Mouse (Mus musculus) stomach, embryonic 15.5 days (tissue): ENCODE measurements around the gene Nppa. TPM values are rescaled to one million over a fixed set of nuclear protein-coding genes. Genes with fewer than 3 reads are reported as not detected.

ENCODE experiments used
- ATAC-seq: fragments of 200-750 bp; cut with Nextera tagmentation; 2 replicates; pipeline ENCODE4 v1.8.0; 2017; ENCODE audit warnings: low read depth, moderate number of reproducible peaks, moderate TSS enrichment; ENCODE audit not compliant: insufficient read depth, low FRiP score
- H3K27ac ChIP-seq: fragments of 300-500 bp; sonication (generic); 2 replicates; pipeline ENCODE4 v1.5.1; 2015; ENCODE audit warnings: mild to moderate bottlenecking, inconsistent platforms
- H3K27me3 ChIP-seq: fragments of 300-500 bp; sonication (generic); replicated peaks from 2 replicates; pipeline ENCODE4 v1.6.1; 2015; ENCODE audit warnings: inconsistent platforms
- H3K36me3 ChIP-seq: fragments of 300-500 bp; sonication (generic); 2 replicates; pipeline ENCODE4 v1.6.1; 2015; ENCODE audit warnings: inconsistent platforms
- H3K4me1 ChIP-seq: fragments of 300-500 bp; sonication (generic); 2 replicates; pipeline ENCODE4 v1.6.1; 2015; ENCODE audit warnings: inconsistent platforms
- H3K4me2 ChIP-seq: fragments of 300-500 bp; sonication (generic); 2 replicates; pipeline ENCODE4 v1.6.1; 2015; ENCODE audit warnings: mild to moderate bottlenecking, inconsistent platforms
- H3K4me3 ChIP-seq: fragments of 300-500 bp; sonication (generic); replicated peaks from 2 replicates; pipeline ENCODE4 v1.5.1; 2015; ENCODE audit warnings: inconsistent platforms
- H3K9ac ChIP-seq: fragments of 300-500 bp; sonication (generic); 2 replicates; pipeline ENCODE4 v1.6.1; 2015; ENCODE audit warnings: inconsistent platforms
- H3K9me3 ChIP-seq: fragments of 300-500 bp; sonication (generic); 2 replicates; pipeline ENCODE4 v1.6.1; 2016; ENCODE audit warnings: inconsistent platforms
- WGBS: fragments of 180-500 bp; shearing (Covaris S2); methylation state at CpG from one replicate; pipeline ENCODE4 v1.1.7; 2015; 5-methylcytosine and 5-hydroxymethylcytosine counted together
- polyA plus RNA-seq: library from polyadenylated mRNA; unstranded; fragments of >200 nt; fragmentation: Nextera tagmentation; extraction: Ambion mirVana; gene quantifications from 2 replicates; pipeline ENCODE4 v1.2.1, GENCODE M21; 2015

Nppa gene
- 2.4 and 2.6 TPM in 2 replicates for polyA plus RNA-seq

- WGBS, result 34% methylated on average over 12 of the region's 12 CpGs
- Histone ChIP-seq H3K4me2 (no peak within 1 kb of the TSS), H3K27ac (no peak within 1 kb of the TSS), H3K9ac (no peak within 1 kb of the TSS), H3K27me3 (no peaks in the 10 kb centered on the region), H3K9me3 (no peaks in the 10 kb centered on the region), H3K36me3 (no peaks in the 10 kb centered on the region), H3K4me1 (no peaks in the 10 kb centered on the region), H3K4me3 (no peak within 1 kb of the TSS)
- no peak for ATAC-seq
Observed at GRCm38 (mm10) chr4:148000202-148000772, at the start of gene Nppa. Nppa (plus strand) TSS chr4:148000722.

- no peaks in the 10 kb centered on the region for H3K27me3 ChIP-seq
- H3K9ac ChIP-seq, result no peak overlapping the region
- no peaks in the 10 kb centered on the region for H3K4me1 ChIP-seq
- no peak overlapping the region for H3K27ac ChIP-seq
- no peaks in the 10 kb centered on the region for H3K9me3 ChIP-seq
- no peaks in the 10 kb centered on the region for H3K36me3 ChIP-seq
- ATAC-seq, result no peak
- no peak overlapping the region for H3K4me2 ChIP-seq
- 13% methylated on average over 4 of the region's 4 CpGs for WGBS
- H3K4me3 ChIP-seq, result no peak overlapping the region
Observed at GRCm38 (mm10) chr4:147953590-147953989, 46.9 kb upstream of the Nppa start.

GRCm38 (mm10) chr4:147957141-147957540, 43.4 kb upstream of the Nppa start:
- H3K4me2 ChIP-seq, result no peak overlapping the region
- no peak overlapping the region for H3K9ac ChIP-seq
- H3K4me1 ChIP-seq, result no peaks in the 10 kb centered on the region
- no peak for ATAC-seq
- 42% methylated on average over 11 of the region's 11 CpGs for WGBS
- H3K9me3 ChIP-seq, result no peaks in the 10 kb centered on the region
- H3K27ac ChIP-seq, result no peak overlapping the region
- no peak overlapping the region for H3K4me3 ChIP-seq
- no peaks in the 10 kb centered on the region for H3K27me3 ChIP-seq
- no peaks in the 10 kb centered on the region for H3K36me3 ChIP-seq

- 36% methylated on average over 6 of the region's 6 CpGs for WGBS
- no peak overlapping the region for H3K4me2 ChIP-seq
- no peaks in the 10 kb centered on the region for H3K36me3 ChIP-seq
- no peak overlapping the region for H3K9ac ChIP-seq
- H3K9me3 ChIP-seq, result no peaks in the 10 kb centered on the region
- no peak overlapping the region for H3K27ac ChIP-seq
- no peak for ATAC-seq
- no peak overlapping the region for H3K4me3 ChIP-seq
- no peaks in the 10 kb centered on the region for H3K4me1 ChIP-seq
- no peaks in the 10 kb centered on the region for H3K27me3 ChIP-seq
Observed at GRCm38 (mm10) chr4:147959881-147960831, 40.4 kb upstream of the Nppa start.

- no peak overlapping the region for H3K9ac ChIP-seq
- WGBS, result 42% methylated on average over 6 of the region's 6 CpGs
- no peak overlapping the region for H3K4me3 ChIP-seq
Observed at GRCm38 (mm10) chr4:147962781-147963180, 37.7 kb upstream of the Nppa start.

GRCm38 (mm10) chr4:147963623-147964022, 36.9 kb upstream of the Nppa start:
- ATAC-seq, result no peak
- Histone ChIP-seq H3K4me1 (no peaks in the 10 kb centered on the region), H3K27me3 (no peaks in the 10 kb centered on the region), H3K4me2 (no peak overlapping the region), H3K36me3 (no peaks in the 10 kb centered on the region), H3K9me3 (no peaks in the 10 kb centered on the region), H3K27ac (no peak overlapping the region), H3K4me3 (no peak overlapping the region), H3K9ac (no peak overlapping the region)
- WGBS, result 81% methylated on average over 15 of the region's 15 CpGs

More at GRCm38 (mm10) chr4:147962781-147963180, 37.7 kb upstream of the Nppa start:
- Histone ChIP-seq H3K4me2 (no peak overlapping the region), H3K27ac (no peak overlapping the region), H3K27me3 (no peaks in the 10 kb centered on the region), H3K9me3 (no peaks in the 10 kb centered on the region), H3K36me3 (no peaks in the 10 kb centered on the region), H3K4me1 (no peaks in the 10 kb centered on the region)
- ATAC-seq, result no peak

- Histone ChIP-seq H3K27me3 (no peaks in the 10 kb centered on the region), H3K36me3 (no peaks in the 10 kb centered on the region), H3K27ac (no peak overlapping the region), H3K4me2 (no peak overlapping the region), H3K9ac (no peak overlapping the region), H3K9me3 (no peaks in the 10 kb centered on the region), H3K4me3 (no peak overlapping the region), H3K4me1 (no peaks in the 10 kb centered on the region)
- WGBS, result 66% methylated on average over 7 of the region's 7 CpGs
- no peak for ATAC-seq
Observed at GRCm38 (mm10) chr4:147965712-147966111, 34.8 kb upstream of the Nppa start.

GRCm38 (mm10) chr4:147968816-147969215, 31.7 kb upstream of the Nppa start:
- no peak overlapping the region for H3K4me2 ChIP-seq
- no peaks in the 10 kb centered on the region for H3K4me1 ChIP-seq
- no peak overlapping the region for H3K4me3 ChIP-seq
- WGBS, result 73% methylated on average over 2 of the region's 2 CpGs
- no peaks in the 10 kb centered on the region for H3K36me3 ChIP-seq
- no peak overlapping the region for H3K27ac ChIP-seq
- no peak for ATAC-seq
- no peak overlapping the region for H3K9ac ChIP-seq
- H3K27me3 ChIP-seq, result no peaks in the 10 kb centered on the region
- no peaks in the 10 kb centered on the region for H3K9me3 ChIP-seq

GRCm38 (mm10) chr4:147969337-147969736, 31.2 kb upstream of the Nppa start:
- H3K36me3 ChIP-seq, result no peaks in the 10 kb centered on the region
- no peaks in the 10 kb centered on the region for H3K4me1 ChIP-seq
- H3K9ac ChIP-seq, result no peak overlapping the region
- H3K27me3 ChIP-seq, result no peaks in the 10 kb centered on the region
- WGBS, result 34% methylated on average over 9 of the region's 9 CpGs
- H3K27ac ChIP-seq, result no peak overlapping the region
- no peaks in the 10 kb centered on the region for H3K9me3 ChIP-seq
- H3K4me2 ChIP-seq, result no peak overlapping the region
- no peak overlapping the region for H3K4me3 ChIP-seq
- no peak for ATAC-seq

- Histone ChIP-seq H3K27me3 (no peaks in the 10 kb centered on the region), H3K36me3 (no peaks in the 10 kb centered on the region), H3K9ac (no peak overlapping the region), H3K4me2 (no peak overlapping the region), H3K4me3 (no peak overlapping the region), H3K9me3 (no peaks in the 10 kb centered on the region), H3K27ac (no peak overlapping the region), H3K4me1 (no peaks in the 10 kb centered on the region)
- 69% methylated on average over 3 of the region's 3 CpGs for WGBS
- no peak for ATAC-seq
Observed at GRCm38 (mm10) chr4:147976237-147976636, 24.3 kb upstream of the Nppa start.

- H3K36me3 ChIP-seq, result no peaks in the 10 kb centered on the region
- WGBS, result 81% methylated on average over 4 of the region's 4 CpGs
Observed at GRCm38 (mm10) chr4:147977726-147978125, 22.8 kb upstream of the Nppa start.

GRCm38 (mm10) chr4:147978391-147978790, 22.1 kb upstream of the Nppa start:
- no peak overlapping the region for H3K4me2 ChIP-seq
- H3K27ac ChIP-seq, result no peak overlapping the region
- no peaks in the 10 kb centered on the region for H3K27me3 ChIP-seq
- H3K9ac ChIP-seq, result no peak overlapping the region
- H3K9me3 ChIP-seq, result no peaks in the 10 kb centered on the region
- no peak overlapping the region for H3K4me3 ChIP-seq
- ATAC-seq, result no peak
- H3K4me1 ChIP-seq, result no peaks in the 10 kb centered on the region
- H3K36me3 ChIP-seq, result no peaks in the 10 kb centered on the region
- WGBS, result 86% methylated on average over 6 of the region's 6 CpGs

More at GRCm38 (mm10) chr4:147977726-147978125, 22.8 kb upstream of the Nppa start:
- Histone ChIP-seq H3K4me1 (no peaks in the 10 kb centered on the region), H3K4me3 (no peak overlapping the region), H3K27ac (no peak overlapping the region), H3K27me3 (no peaks in the 10 kb centered on the region), H3K4me2 (no peak overlapping the region), H3K9ac (no peak overlapping the region), H3K9me3 (no peaks in the 10 kb centered on the region)
- no peak for ATAC-seq
